Mouse (Mus musculus) urinary bladder, postnatal 10 days (tissue): ENCODE results near the gene Dirc2.

Experiments
- DNase-seq: peaks from one replicate; pipeline ENCODE4 v3.0.0; 2022; ENCODE audit warnings: low spot score

Dirc2 gene

GRCm38 (mm10) chr16:35681327-35682108 is 87.6 kb downstream of the Dirc2 start:
- no peak for DNase-seq

- no peak for DNase-seq
These were observed 90.7 kb downstream of the Dirc2 start for GRCm38 (mm10) chr16:35678476-35678875.

DNA sequence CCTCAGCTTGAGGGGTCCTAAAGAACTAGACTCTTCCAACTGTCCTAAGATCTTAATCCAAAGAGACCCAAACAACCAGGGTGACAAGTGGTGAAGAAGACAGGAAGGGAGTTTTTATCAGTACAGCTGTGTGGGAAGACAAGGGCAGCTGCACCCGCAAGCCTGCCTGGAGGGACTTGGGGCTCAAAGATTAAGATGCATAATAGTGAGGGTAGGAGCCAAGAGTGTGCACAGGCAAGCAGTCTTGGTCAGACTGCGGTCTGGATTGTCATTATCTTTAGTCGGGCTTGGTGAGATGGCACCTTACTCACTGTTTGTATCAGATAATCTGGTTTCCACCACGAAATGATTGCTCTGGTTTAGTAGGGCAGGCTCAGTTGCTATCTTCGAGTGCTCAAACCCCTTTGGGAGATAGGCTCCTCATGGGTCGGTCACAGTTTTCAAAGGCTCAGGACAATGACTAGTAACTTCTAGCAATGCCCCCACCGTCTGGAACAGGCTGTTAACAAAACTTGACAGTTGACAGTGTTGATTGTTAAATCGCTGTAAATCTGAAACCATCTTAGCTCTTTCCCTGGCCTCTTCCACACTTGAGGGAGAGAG is 91.5 kb downstream of the Dirc2 start:
- no peak for DNase-seq

- DNase-seq = no peak
These were observed 104.3 kb downstream of the Dirc2 start for GRCm38 (mm10) chr16:35664847-35665246.

- no peak for DNase-seq
These were observed 105.2 kb downstream of the Dirc2 start for GRCm38 (mm10) chr16:35663831-35664414.

- DNase-seq = no peak
These were observed 108.9 kb downstream of the Dirc2 start for GRCm38 (mm10) chr16:35660222-35660621.

GRCm38 (mm10) chr16:35653951-35654350 is 115.2 kb downstream of the Dirc2 start:
- DNase-seq = no peak

DNA sequence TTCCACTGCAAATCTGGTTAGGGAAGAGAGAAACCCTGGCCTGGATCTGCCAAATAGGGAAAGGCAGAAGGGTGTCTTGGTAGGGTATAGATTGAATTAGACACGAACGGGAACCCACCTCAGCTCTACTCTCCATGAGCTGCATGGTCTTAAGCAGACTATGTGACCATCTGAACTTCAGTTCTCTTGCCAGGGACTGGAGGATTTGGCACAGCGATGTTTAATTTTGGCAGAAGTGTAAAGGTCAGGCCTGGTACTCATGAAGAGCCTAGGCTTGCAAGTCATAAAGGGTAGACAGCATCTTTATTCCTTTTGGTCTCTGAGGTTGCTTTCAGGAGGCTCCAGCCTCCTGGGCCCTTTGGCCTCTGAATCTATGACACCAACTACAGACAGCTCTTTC is 116.5 kb downstream of the Dirc2 start:
- no peak for DNase-seq

- no peak for DNase-seq
These were observed 117.0 kb downstream of the Dirc2 start for GRCm38 (mm10) chr16:35652206-35652605.

GRCm38 (mm10) chr16:35648862-35649261 is 120.3 kb downstream of the Dirc2 start:
- no peak for DNase-seq
